Mouse (Mus musculus) megakaryocyte, embryonic 14.5 days (primary cell): ENCODE results near the gene Olfr1105. TPM values are rescaled to one million over a fixed set of nuclear protein-coding genes. Genes with fewer than 3 reads are reported as not detected.

Source experiments
- H3K27me3 ChIP-seq: replicated peaks from 2 replicates; pipeline ENCODE3; 2012; ENCODE audit warnings: inconsistent platforms
- H3K36me3 ChIP-seq: replicated peaks from 2 replicates; pipeline ENCODE3; 2012; ENCODE audit warnings: low read length, inconsistent platforms, mixed read lengths
- H3K4me1 ChIP-seq: 2 replicates; pipeline ENCODE4 v1.6.1; 2012; ENCODE audit warnings: inconsistent platforms
- H3K4me3 ChIP-seq: replicated peaks from 2 replicates; pipeline ENCODE3; 2012; ENCODE audit warnings: moderate library complexity, mild to moderate bottlenecking, inconsistent platforms
- H3K9me3 ChIP-seq: 2 replicates; pipeline ENCODE4 v1.6.1; 2012; ENCODE audit warnings: inconsistent platforms
- FLI1 ChIP-seq: IDR thresholded peaks from 2 replicates; pipeline ENCODE4 v1.6.1; 2012; ENCODE audit warnings: low read length, inconsistent platforms, mixed read lengths
- GATA1 ChIP-seq: IDR thresholded peaks from 3 replicates; pipeline ENCODE4 v1.6.1; 2012; ENCODE audit warnings: mixed read lengths, low read length, inconsistent platforms, borderline replicate concordance
- polyA plus RNA-seq: library from polyadenylated mRNA; stranded (reverse); fragments of >175 nt; gene quantifications from 2 replicates; pipeline ENCODE4 v1.2.3, GENCODE M21; 2012; ENCODE audit warnings: low replicate concordance; ENCODE audit not compliant: insufficient read depth

Olfr1105 gene
- 0.02 TPM in 1 of 2 replicates, not detected in the other for polyA plus RNA-seq

- Histone ChIP-seq H3K4me1 (no peaks in the 10 kb centered on the region), H3K36me3 (no peaks in the 10 kb centered on the region), H3K27me3 (no peaks in the 10 kb centered on the region), H3K4me3 (no peak within 1 kb of the TSS), H3K9me3 (no peaks in the 10 kb centered on the region)
- TF ChIP-seq FLI1, result no peak
- no peak for TF ChIP-seq GATA1
Measured at GRCm38 (mm10) chr2:87036431-87036830, at the start of gene Olfr1105. Gene Olfr1105 (minus strand): TSS chr2:87036531.

- TF ChIP-seq GATA1, result no peak
- no peak for TF ChIP-seq FLI1
- H3K4me3 ChIP-seq, result no peak within 1 kb of the TSS
- H3K4me1 ChIP-seq, result no peaks in the 10 kb centered on the region
- H3K27me3 ChIP-seq, result no peaks in the 10 kb centered on the region
- H3K9me3 ChIP-seq, result no peaks in the 10 kb centered on the region
- H3K36me3 ChIP-seq, result no peaks in the 10 kb centered on the region
Measured at GRCm38 (mm10) chr2:87075717-87076116, 39.4 kb upstream of the Olfr1105 start, which contains the start of gene Olfr1107. Gene Olfr1107 (minus strand): TSS chr2:87075817.

GRCm38 (mm10) chr2:87052173-87052572 is 15.8 kb upstream of the Olfr1105 start, which contains the start of gene Olfr1106:
Gene Olfr1106 (minus strand): TSS chr2:87052273.
- H3K4me3 ChIP-seq, result no peak within 1 kb of the TSS
- no peak for TF ChIP-seq GATA1
- no peaks in the 10 kb centered on the region for H3K9me3 ChIP-seq
- H3K36me3 ChIP-seq, result no peaks in the 10 kb centered on the region
- no peaks in the 10 kb centered on the region for H3K27me3 ChIP-seq
- no peaks in the 10 kb centered on the region for H3K4me1 ChIP-seq

- Histone ChIP-seq H3K27me3 (no peaks in the 10 kb centered on the region), H3K4me1 (no peaks in the 10 kb centered on the region), H3K9me3 (no peaks in the 10 kb centered on the region), H3K36me3 (no peaks in the 10 kb centered on the region), H3K4me3 (no peak within 1 kb of the TSS)
- no peak for TF ChIP-seq FLI1
- no peak for TF ChIP-seq GATA1
Measured at GRCm38 (mm10) chr2:87026980-87027379, 9.4 kb downstream of the Olfr1105 start, which contains the start of gene Olfr1104. Gene Olfr1104 (minus strand): TSS chr2:87027080.

- Histone ChIP-seq H3K4me1 (no peaks in the 10 kb centered on the region), H3K9me3 (no peaks in the 10 kb centered on the region), H3K27me3 (no peaks in the 10 kb centered on the region), H3K4me3 (no peak within 1 kb of the TSS), H3K36me3 (no peaks in the 10 kb centered on the region)
- TF ChIP-seq FLI1 (no peak), GATA1 (no peak)
Measured at GRCm38 (mm10) chr2:86998098-86998497, 38.2 kb downstream of the Olfr1105 start, which contains the start of gene Olfr1102. Gene Olfr1102 (plus strand): TSS chr2:86998398.

GRCm38 (mm10) chr2:86991121-86991520 is 45.2 kb downstream of the Olfr1105 start, which contains the start of gene Olfr1101:
Gene Olfr1101 (minus strand): TSS chr2:86991221.
- no peaks in the 10 kb centered on the region for H3K36me3 ChIP-seq
- no peak for TF ChIP-seq FLI1
- no peak for TF ChIP-seq GATA1
- H3K4me1 ChIP-seq, result no peaks in the 10 kb centered on the region
- no peaks in the 10 kb centered on the region for H3K27me3 ChIP-seq
- no peak within 1 kb of the TSS for H3K4me3 ChIP-seq
- H3K9me3 ChIP-seq, result 0 out of 2 replicates have a peak, but pooled peaks cover 3% of the 10 kb centered on the region

Other genes starting within 250 kb of the Olfr1105 start
- not detected in 2 replicates for gene Olfr141, start 226.5 kb downstream of the Olfr1105 start, polyA plus RNA-seq
- gene Olfr1094, start 211.9 kb downstream of the Olfr1105 start, polyA plus RNA-seq, result not detected in 2 replicates
- 4.0 TPM in 1 of 2 replicates, not detected in the other for gene Olfr1095, start 184.8 kb downstream of the Olfr1105 start, polyA plus RNA-seq
- gene Gm13723, start 161.7 kb downstream of the Olfr1105 start, polyA plus RNA-seq, result not detected in 2 replicates
- gene Olfr1097, start 144.3 kb downstream of the Olfr1105 start, polyA plus RNA-seq, result not detected in 2 replicates
- not detected in 2 replicates for gene Olfr1098, start 112.0 kb downstream of the Olfr1105 start, polyA plus RNA-seq
- not detected in 2 replicates for gene Olfr1099, start 75.8 kb downstream of the Olfr1105 start, polyA plus RNA-seq
- not detected in 2 replicates for gene Olfr1100, start 56.6 kb downstream of the Olfr1105 start, polyA plus RNA-seq
- gene Olfr1101, start 45.3 kb downstream of the Olfr1105 start, polyA plus RNA-seq, result not detected in 2 replicates
- not detected in 2 replicates for gene Olfr1102, start 38.1 kb downstream of the Olfr1105 start, polyA plus RNA-seq
- gene Olfr1104, start 9.5 kb downstream of the Olfr1105 start, polyA plus RNA-seq, result not detected in 2 replicates
- gene Olfr1106, start 15.7 kb upstream of the Olfr1105 start, polyA plus RNA-seq, result not detected in 2 replicates
- gene Olfr1107, start 39.3 kb upstream of the Olfr1105 start, polyA plus RNA-seq, result not detected in 2 replicates
- not detected in 2 replicates for gene Olfr1109, start 59.5 kb upstream of the Olfr1105 start, polyA plus RNA-seq
- not detected in 2 replicates for gene Olfr259, start 78.0 kb upstream of the Olfr1105 start, polyA plus RNA-seq
- gene Olfr1110, start 103.8 kb upstream of the Olfr1105 start, polyA plus RNA-seq, result not detected in 2 replicates
- not detected in 2 replicates for gene Olfr1111, start 116.1 kb upstream of the Olfr1105 start, polyA plus RNA-seq
- not detected in 2 replicates for gene Olfr1112, start 151.3 kb upstream of the Olfr1105 start, polyA plus RNA-seq
- not detected in 2 replicates for gene Olfr1113, start 172.4 kb upstream of the Olfr1105 start, polyA plus RNA-seq
- gene Olfr1115, start 211.5 kb upstream of the Olfr1105 start, polyA plus RNA-seq, result not detected in 2 replicates
- gene Olfr1116, start 231.0 kb upstream of the Olfr1105 start, polyA plus RNA-seq, result not detected in 2 replicates